Mouse (Mus musculus): ENCODE data around the gene Caprin1.
A peak's percentile ranks its signal among the peaks of the same experiment; 100 is the strongest.

The Caprin1 gene

DNA sequence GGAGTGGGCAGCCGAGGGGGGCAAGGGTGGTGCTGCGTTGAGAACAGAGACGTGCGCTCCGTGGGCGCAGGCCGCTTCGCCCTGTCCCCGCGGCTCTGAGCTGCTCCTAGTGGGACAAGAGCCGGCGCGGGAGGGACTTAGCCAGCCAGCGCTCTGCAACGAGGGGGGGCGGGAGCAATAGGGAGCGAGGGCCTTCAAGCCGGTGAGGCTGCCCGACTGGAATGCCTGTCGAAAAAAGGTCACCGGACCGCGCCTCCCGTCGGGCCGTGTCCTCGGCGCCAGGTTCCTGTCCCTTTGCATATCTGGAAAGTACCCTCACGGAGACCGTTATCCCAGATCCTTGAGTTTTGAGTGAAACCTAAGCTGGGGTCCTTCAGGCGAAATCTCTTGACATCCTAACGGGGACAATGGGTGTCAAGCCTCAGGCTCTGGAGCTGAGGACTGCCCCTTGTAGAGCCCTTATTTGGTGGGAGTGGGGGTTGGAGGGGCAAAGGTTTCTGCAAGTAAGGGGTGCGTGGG lies at the start of gene Caprin1:
Caprin1 (minus strand) TSS at position 159 of the 519 bp plus-strand sequence.
- DNase-seq (ENCODE audit: low read depth in 2 of 2, low spot score in 2 of 2) = peak; percentile 86 to 91

DNA sequence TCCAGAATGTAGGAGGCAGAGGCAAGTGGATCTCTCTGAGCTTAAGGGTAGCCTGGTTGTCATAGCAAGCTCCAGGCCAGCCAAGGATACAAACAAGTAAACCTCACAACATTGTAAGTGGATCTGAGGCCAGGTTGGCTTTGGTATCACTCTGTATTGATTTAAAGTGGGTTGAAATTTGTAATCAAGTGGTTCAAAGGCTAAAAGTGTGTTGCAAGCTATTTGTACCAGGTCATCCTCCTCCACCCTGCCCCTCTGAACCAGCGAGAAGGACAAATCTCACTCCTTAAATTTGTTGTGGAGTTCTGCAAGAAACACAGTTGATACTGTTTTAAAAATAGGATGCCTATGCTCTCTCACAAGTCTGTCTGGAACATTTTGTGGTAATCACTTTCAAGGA lies 49.4 kb upstream of the Caprin1 start:
- no peak for DNase-seq (ENCODE audit: low read depth in 2 of 2, low spot score in 2 of 2)

DNA sequence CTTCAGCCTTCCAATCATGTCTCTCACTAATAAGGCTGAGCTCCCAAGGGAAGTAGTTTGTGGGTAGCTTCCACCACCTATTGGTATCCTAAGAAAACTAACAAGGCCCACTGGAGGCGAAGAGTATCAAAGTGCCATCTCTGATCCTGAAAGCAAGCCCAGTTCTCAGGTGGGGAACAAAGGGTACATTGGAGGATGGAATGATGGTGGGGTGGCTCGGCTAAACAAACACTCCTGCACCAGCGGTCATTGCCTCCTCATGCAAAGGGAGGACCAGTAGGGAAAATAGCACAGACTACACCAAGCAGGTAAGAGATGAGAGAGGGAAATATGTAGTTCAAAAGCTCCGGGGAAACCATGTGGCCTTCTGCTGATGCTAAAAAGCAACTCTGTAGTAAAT lies 48.8 kb upstream of the Caprin1 start:
- DNase-seq (ENCODE audit: low read depth in 2 of 2, low spot score in 2 of 2) = no peak

DNA sequence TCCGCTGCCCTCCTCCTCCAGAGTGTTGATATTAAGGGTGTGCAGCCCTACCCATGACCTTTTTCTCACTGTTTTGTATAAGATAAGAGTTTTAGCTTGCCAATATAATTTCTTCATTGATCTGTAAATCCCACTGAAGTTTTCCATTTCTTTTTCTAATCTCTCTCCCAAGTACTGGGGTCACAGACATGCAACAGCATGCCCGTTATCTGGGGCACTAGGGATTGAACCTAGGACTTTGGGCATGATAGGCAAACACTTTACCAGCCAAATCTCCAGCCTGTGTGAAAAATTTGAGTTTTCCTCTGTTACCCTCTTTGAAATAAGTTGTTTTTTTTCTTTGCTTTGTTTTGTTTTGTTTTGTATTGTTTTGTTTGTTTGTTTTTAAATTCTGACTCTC lies 46.6 kb upstream of the Caprin1 start:
- DNase-seq (ENCODE audit: low read depth in 2 of 2, low spot score in 2 of 2) = no peak

DNA sequence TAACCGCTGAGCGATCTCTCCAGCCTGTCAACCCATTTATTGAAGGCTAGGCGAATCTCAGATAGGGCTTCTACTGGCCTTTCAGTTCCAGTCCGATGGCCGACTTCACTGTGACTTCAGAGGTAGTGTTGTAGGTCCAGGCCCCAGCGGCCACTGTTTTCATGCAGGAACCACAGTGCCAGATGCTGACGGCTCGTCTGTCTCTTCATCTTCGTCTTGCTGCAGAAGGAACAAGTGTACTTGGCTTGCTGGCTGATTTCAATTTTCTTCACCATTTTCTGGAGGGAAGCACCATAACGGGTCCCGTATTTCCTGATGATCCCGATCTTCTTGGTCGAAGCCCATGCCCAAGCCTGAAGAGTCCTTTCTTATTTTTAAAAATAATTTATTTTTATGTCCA lies 45.9 kb upstream of the Caprin1 start:
- DNase-seq (ENCODE audit: low read depth in 2 of 2, low spot score in 2 of 2) = no peak

DNA sequence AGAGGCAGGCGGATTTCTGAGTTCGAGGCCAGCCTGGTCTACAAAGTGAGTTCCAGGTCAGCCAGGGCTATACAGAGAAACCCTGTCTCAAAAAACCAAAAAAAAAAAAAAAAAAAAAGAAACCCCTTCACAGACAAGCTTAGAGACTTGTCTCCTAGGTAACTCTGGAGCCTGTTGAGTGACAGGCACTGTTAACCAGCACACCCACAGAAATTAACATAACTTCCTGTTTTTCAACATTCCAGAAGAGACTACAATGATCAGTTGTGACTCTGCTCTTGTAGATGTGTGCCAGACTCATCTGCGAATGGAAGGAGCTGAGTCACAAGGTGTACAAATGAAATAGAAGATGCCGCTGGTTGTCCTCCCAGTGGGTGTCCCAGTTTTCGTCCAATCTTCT lies 44.9 kb upstream of the Caprin1 start:
- no peak for DNase-seq (ENCODE audit: low read depth in 2 of 2, low spot score in 2 of 2)

DNA sequence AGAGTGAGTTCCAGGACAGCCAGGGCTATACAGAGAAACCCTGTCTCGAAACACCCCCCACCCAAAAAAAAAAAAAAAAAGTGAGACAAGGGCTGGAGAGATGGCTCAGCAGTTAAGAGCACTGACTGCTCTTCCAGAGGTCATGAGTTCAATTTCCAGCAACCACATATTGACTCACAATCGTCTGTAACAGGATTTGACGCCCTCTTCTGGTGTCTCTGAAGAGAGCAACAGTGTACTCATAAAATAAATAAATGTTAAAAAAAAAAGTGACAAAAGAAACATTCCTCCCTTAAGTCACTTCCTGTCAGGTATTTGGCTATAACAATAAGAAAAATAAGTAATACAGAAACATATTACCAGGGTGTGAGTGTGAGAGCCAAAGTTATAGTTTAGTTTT lies 41.0 kb upstream of the Caprin1 start:
- DNase-seq (ENCODE audit: low read depth in 2 of 2, low spot score in 2 of 2) = no peak

DNA sequence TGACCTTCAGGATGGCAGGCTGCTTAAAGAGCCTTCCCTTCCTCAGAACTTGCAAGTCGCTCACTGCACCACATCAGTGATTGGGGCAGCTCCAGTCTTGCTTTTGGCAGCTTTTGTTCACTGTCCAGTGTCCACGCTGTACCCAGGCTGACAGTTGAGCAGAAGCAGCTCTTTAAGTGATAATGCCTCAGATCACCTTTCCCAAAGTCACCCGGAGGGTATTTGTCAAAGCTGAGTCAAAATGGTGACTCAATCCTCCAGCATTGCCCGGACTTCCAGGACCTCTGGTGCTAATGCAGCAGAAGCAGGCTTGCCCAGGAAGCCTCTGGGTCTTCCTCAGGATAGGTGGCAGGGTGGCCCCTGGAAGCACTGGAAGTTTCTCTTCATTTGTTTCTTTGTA lies 39.7 kb upstream of the Caprin1 start:
- DNase-seq (ENCODE audit: low read depth in 2 of 2, low spot score in 2 of 2) = no peak

DNA sequence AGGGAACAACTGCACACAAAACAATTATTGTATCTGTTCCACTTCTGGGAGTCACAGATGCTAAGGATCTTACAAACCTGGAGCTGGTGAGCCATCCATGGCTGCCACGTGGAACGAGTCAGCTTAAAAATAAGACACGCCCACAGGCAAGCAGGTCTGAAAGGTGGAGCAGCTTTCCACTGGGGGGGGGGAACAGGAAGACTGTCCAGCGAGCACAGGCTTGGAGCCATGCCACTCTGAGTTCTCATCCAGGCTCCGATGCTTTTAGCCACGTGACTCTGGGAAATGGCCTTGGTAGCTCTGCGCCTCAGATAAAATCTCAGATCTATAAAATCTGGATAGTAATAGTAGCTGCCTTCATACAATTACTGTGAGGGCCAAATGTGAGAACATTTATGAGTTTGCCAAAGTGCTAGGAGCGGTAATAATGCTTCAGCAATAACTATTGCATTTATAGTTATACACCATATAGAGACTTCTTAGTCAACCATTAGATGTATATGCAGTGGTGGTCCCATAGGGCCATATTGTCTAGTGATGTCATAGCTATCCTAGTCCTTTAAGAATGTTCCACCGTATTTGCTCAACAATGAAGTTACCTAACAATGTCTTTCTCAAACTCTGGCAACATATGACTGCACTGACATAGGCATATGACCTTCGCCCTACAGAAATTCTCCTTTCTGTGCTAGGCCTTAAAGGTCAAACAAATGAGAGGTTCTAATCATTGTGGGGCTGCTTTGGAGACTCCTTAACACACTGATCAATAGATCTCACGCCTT lies 38.4 kb upstream of the Caprin1 start:
- no peak for DNase-seq (ENCODE audit: low read depth in 2 of 2, low spot score in 2 of 2)

DNA sequence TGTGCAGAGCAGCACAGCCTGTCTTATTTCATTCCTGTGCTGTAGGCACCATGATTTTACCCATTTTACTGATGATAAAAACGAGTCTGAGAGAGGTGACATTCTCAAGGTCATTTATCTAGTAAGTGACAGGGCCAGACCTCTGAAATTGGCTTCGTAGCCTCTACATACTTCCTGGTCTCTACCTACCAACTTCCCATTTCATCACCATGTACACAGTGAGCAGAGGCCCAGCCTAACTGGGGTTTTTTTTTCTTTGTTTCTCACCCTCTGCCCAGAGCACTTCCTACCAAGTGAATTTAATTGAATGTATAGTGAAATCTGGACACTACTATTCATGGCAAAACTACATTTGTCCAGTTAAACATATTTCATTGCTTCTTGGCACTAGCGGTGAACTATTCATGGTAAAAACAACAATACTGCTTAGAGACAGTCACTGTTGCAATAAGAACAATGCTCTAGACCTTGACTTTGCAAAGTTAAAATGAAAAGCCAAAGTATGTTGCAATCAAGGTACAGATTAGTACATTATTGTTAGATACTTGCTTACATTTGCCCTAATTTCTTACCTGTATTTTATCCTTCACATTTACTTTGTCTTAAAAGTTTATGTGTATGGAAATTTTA lies 36.5 kb upstream of the Caprin1 start:
- no peak for DNase-seq (ENCODE audit: low read depth in 2 of 2, low spot score in 2 of 2)

DNA sequence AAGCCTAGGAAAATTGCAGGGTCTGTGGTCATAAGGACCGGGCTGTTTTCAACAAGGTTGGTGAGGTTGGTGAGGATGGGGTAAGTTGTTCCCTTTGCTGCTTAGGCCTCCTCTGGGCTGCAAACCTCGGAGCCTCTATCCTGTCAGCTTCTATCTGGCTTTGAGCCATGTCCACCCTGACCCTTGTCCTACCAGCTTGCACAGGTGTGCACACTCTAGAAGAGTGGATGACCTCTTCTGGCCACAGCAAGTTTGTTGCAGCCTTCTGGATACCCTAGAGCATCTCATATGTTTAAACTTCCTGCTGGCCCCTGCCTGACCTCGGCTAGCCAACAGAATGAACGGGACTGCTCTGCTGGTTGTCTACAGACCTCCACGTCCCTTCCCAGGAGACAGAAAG lies 35.5 kb upstream of the Caprin1 start:
- DNase-seq (ENCODE audit: low read depth in 2 of 2, low spot score in 2 of 2) = no peak

DNA sequence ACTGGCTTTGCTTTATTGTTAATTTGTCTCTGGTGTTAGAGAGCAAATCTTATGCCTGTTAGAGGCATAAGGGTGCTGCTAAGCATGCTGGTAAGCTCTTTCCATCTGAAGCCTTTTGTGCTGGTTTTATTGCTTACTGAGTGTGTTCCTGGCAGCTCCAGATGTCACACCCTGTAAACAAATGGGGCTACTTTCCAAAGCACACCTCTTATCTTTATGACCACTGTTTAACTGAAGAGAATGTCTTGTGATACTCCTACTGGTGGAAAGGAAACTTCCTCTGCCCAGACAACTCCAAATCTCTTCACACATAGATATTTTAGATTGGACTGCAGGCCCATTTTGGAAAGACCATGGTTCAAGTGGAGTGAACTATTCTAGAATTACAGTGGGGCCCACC lies 31.5 kb upstream of the Caprin1 start:
- DNase-seq (ENCODE audit: low read depth in 2 of 2, low spot score in 2 of 2) = no peak

DNA sequence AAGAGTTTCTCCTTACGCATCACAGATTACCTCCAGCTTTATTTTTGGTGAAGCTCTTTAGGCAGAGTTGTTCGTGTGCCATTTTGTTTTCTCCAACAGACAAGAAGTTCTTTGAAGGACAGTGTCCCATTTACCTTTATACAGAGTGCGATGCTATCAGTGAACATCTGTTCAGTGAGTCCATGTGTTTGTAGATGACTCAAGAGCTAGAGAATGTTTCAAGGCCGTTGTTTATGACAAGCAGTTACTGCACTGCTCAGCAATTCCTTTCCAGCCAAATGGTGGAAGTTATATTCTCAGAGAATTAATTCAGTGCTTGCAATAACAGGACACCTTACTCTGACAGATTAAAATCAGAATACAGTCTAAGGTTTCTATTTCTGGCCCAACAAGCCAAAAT lies 27.5 kb upstream of the Caprin1 start:
- no peak for DNase-seq (ENCODE audit: low read depth in 2 of 2, low spot score in 2 of 2)

DNA sequence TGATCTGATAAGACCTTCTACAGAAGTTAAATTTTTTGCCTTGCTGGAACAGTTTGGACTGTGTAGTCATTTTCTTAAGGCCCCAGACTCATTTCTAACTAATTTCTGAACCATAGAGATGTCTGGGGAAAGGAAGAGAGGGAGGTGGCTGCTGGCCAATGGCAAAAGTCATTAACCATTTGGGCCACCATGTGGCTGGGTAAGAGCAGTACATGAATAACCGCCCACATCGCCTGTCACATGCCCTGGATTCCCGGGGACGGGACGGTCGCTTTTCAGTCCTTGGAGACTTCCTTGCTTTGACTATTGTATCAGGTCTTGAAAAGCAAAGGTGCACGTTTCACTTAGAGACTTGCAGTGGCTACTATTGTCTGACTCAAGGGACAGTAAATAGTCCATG lies 25.1 kb upstream of the Caprin1 start:
- DNase-seq (ENCODE audit: low read depth in 2 of 2, low spot score in 2 of 2) = no peak

DNA sequence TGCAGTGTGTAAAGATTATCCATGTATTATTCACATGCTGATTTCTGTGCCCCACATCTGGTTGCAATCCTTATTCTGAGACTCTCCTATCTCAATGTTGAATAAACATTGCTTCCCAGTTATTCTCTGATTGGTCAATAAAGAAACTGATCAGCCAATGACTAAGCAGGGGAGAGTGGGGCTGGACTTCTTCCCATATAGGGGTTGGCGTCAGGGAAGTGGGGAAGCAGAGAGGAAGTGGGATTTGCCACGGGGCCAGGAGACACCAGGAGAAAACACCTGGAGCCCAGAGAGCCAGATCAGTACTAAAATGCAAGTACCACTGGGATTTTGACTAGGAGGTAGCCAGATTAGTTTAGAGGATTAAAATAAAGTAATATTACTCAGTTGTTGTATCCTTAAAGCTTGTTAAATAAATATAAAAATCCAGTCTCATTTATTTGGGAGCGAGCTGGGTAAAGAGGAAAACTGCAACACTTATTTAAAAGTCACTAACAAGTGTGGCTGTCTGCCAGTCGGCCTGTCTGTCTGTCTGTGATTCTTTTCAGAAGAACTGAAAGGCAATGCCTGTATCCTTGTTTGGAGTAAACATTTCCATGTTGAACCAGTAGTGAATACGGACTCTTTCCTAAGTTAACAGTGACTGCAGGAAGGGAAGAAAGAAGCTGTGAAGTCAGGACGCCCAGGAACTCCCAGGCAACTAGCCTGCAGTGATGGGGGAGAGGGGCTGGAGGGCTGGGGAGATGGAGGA lies 19.9 kb upstream of the Caprin1 start:
- no peak for DNase-seq (ENCODE audit: low read depth in 2 of 2, low spot score in 2 of 2)

DNA sequence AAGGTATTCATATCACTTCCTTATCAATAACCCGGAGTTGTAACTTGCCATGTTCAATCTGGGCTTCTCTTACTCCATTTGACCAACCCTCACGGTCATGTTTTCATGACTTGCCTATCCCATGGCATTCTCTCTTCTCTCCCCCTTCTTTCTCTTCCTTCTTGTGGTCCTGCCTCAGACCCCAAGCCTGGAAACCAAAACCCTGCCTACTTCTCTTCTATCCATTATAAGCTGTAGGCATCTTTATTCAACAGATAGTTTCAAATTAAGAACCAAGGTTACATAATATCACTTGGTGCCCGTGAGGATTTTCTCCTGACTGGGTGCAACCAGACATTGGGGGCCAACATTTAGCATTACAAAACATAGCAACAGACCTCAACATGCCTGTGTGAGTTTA lies 18.5 kb upstream of the Caprin1 start:
- no peak for DNase-seq (ENCODE audit: low read depth in 2 of 2, low spot score in 2 of 2)

DNA sequence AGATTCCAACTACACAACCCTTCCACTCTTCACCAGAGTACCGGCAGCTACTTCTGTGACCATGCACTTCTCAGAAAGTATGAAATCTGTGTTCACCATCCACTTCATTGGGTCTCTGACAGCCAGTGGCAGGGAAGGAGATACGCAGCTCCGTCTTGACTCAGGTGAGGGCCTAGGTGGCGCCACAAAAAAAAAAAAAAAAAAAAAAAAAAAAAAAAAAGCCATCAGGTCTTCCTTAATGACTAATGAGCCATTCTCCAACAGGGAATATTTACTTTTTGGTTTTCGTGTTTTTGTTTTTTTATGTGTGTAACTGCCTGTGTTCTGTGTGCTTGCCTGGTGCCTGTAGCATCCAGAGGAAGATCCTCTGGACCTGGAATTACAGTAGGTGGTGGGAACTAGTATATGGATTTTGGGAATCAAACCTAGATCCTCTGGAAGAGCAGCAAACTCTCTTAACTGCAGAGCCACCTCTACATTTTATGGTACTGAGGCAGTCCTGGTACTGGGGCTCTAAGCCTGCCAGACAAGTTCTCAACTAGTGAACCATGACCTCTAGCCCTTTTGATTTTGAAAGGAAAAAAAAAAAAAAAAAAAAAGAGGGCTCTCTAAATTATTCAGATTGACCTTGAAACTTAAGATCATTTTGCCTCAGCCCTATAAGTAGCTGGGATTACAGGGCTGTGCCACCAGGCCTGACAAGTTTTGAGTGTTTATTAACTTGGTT lies 14.2 kb upstream of the Caprin1 start:
- DNase-seq (ENCODE audit: low read depth in 2 of 2, low spot score in 2 of 2) = no peak

DNA sequence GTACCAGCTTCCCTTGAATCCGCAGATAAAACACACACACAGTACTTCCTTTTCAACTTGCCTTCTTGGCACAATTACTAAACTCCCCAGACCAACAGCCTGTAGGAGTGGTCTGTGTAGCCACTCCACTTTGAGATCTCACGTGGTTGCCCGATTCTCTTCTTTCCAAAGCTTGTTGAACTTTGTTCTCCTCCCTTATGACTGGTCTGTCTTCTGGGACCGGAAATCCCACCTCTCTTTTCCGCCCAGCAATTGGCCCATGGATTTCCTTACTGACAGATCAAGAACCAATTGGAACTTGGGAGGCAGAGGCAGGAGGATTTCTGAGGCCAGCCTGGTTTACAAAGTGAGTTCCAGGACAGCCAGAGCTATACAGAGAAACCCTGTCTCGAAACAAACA lies 13.0 kb upstream of the Caprin1 start:
- no peak for DNase-seq (ENCODE audit: low read depth in 2 of 2, low spot score in 2 of 2)

DNA sequence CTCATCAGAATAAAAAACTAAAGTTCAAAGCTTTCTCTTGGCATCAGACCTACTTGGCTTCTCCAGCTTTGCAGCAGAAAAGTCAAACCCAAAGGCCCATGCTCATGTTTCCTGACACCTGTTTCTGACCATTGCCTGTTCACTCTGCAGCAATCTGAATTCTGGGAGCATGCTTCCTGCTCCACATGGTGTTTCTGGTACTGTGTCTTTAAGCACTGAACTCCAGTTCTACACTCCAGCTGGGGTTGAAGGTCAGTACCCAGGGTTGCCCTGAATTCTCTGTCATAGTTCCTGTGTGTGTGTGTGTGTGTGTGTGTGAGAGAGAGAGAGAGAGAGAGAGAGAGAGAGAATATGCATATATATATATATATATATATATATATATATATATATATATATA lies 11.0 kb upstream of the Caprin1 start:
- DNase-seq (ENCODE audit: low read depth in 2 of 2, low spot score in 2 of 2) = no peak

DNA sequence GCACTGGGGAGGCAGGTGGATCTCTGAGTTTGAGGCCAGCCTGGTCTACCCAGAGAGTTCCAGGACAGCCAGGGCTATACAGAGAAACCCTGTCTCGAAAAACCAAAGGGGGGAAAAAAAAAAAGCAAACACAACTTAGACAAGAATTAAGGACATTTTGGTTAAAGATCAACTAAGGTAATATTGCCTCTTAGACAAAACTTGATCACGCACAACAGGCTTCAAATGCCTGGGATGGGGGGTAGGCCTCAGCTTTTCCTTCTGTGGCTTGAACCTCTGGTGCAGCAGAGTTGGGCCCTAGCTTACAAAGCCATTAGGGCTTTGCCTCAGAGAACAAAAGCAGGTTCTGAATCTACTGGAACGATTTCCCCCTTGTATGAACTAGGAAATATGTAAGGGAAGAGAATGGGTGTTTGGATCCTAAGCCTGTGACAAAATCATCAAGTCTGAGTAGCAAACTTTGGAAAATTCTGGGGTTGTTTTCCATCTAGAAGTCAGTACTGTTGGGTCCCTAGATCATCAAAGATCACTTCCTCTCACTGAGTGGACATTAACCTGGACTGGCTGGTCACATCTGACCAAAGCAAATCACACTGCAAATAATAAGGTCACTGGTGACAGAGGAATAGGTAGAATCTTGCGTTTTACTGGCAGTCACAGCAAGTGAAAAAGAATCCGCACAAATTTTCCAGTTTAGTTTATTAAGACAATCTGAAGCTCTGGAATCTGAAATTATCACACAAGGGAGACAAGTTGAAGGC lies 6.5 kb upstream of the Caprin1 start:
- DNase-seq (ENCODE audit: low read depth in 2 of 2, low spot score in 2 of 2) = no peak

DNA sequence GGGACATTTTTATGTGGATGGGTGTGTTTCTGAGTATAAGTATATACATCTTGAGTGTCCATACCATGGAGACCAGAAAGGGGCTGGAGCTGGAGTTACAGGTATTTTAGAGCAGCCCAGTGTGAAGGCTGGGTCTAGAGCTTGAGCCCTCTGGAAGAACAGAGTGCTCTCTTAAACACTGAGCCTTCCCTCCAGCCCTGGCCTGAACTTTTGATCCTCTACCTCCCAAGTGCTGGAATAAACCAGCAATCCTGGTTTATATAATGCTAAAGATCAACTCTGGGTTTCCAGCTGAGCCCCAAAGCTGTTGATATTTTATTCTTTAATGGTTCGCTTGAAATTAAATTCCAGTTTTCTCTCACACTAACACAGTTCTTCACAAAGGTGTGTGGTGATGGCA lies 5.0 kb upstream of the Caprin1 start:
- no peak for DNase-seq (ENCODE audit: low read depth in 2 of 2, low spot score in 2 of 2)
